Mouse (Mus musculus) splenic B cell, adult 2 months (primary cell): ENCODE results near the gene Ryr3.

Experiments used
- DNase-seq: peaks from one replicate; pipeline ENCODE4 v3.0.0-alpha.2; 2011; ENCODE audit warnings: low read depth, low spot score
- H3K27me3 ChIP-seq: 2 replicates; pipeline ENCODE4 v1.6.1; 2012; ENCODE audit warnings: mild to moderate bottlenecking, low read length, moderate library complexity, mixed read lengths; ENCODE audit not compliant: control insufficient read depth, poor library complexity, insufficient read depth, severe bottlenecking
- H3K36me3 ChIP-seq: 2 replicates; pipeline ENCODE4 v1.6.1; 2012; ENCODE audit warnings: mild to moderate bottlenecking, low read length, moderate library complexity, mixed read lengths; ENCODE audit not compliant: control insufficient read depth, poor library complexity, insufficient read depth, severe bottlenecking

Ryr3 gene

GRCm38 (mm10) chr2:112819059-112819458 is 397.8 kb downstream of the Ryr3 start:
- H3K27me3 ChIP-seq: no peaks in the 10 kb centered on the region
- no peaks in the 10 kb centered on the region for H3K36me3 ChIP-seq
- no peak for DNase-seq

GRCm38 (mm10) chr2:112816976-112817375 is 399.9 kb downstream of the Ryr3 start:
- no peaks in the 10 kb centered on the region for H3K27me3 ChIP-seq
- DNase-seq: no peak
- H3K36me3 ChIP-seq: no peaks in the 10 kb centered on the region

GRCm38 (mm10) chr2:112815960-112816359 is 400.9 kb downstream of the Ryr3 start:
- Histone ChIP-seq H3K36me3 (no peaks in the 10 kb centered on the region), H3K27me3 (no peaks in the 10 kb centered on the region)
- DNase-seq: no peak

- H3K27me3 ChIP-seq: no peaks in the 10 kb centered on the region
- no peak for DNase-seq
- H3K36me3 ChIP-seq: no peaks in the 10 kb centered on the region
Measured at GRCm38 (mm10) chr2:112812637-112813402, 404.1 kb downstream of the Ryr3 start.

- DNase-seq: no peak
Measured at GRCm38 (mm10) chr2:112806015-112806414, 410.9 kb downstream of the Ryr3 start.

GRCm38 (mm10) chr2:112799995-112800353 is 416.9 kb downstream of the Ryr3 start:
- Histone ChIP-seq H3K27me3 (no peaks in the 10 kb centered on the region), H3K36me3 (no peaks in the 10 kb centered on the region)
- peak; percentile 7 for DNase-seq

More at GRCm38 (mm10) chr2:112806015-112806414, 410.9 kb downstream of the Ryr3 start:
- H3K27me3 ChIP-seq: no peaks in the 10 kb centered on the region
- no peaks in the 10 kb centered on the region for H3K36me3 ChIP-seq

GRCm38 (mm10) chr2:112799351-112799994 is 417.4 kb downstream of the Ryr3 start:
- no peak for DNase-seq
- Histone ChIP-seq H3K27me3 (no peaks in the 10 kb centered on the region), H3K36me3 (no peaks in the 10 kb centered on the region)

- H3K27me3 ChIP-seq: no peaks in the 10 kb centered on the region
- no peaks in the 10 kb centered on the region for H3K36me3 ChIP-seq
- no peak for DNase-seq
Measured at GRCm38 (mm10) chr2:112781631-112782030, 435.3 kb downstream of the Ryr3 start.

GRCm38 (mm10) chr2:112774762-112775161 is 442.1 kb downstream of the Ryr3 start:
- Histone ChIP-seq H3K36me3 (no peaks in the 10 kb centered on the region), H3K27me3 (no peaks in the 10 kb centered on the region)
- DNase-seq: peak; percentile 54

- DNase-seq: no peak
Measured at GRCm38 (mm10) chr2:112767665-112768064, 449.2 kb downstream of the Ryr3 start.

GRCm38 (mm10) chr2:112765046-112765445 is 451.9 kb downstream of the Ryr3 start:
- H3K27me3 ChIP-seq: no peaks in the 10 kb centered on the region
- H3K36me3 ChIP-seq: no peaks in the 10 kb centered on the region
- peak; percentile 2 for DNase-seq

More at GRCm38 (mm10) chr2:112767665-112768064, 449.2 kb downstream of the Ryr3 start:
- H3K36me3 ChIP-seq: no peaks in the 10 kb centered on the region
- H3K27me3 ChIP-seq: no peaks in the 10 kb centered on the region

- H3K36me3 ChIP-seq: no peaks in the 10 kb centered on the region
- no peaks in the 10 kb centered on the region for H3K27me3 ChIP-seq
- DNase-seq: no peak
Measured at GRCm38 (mm10) chr2:112764274-112764673, 452.6 kb downstream of the Ryr3 start.

- no peak for DNase-seq
- Histone ChIP-seq H3K36me3 (no peaks in the 10 kb centered on the region), H3K27me3 (no peaks in the 10 kb centered on the region)
Measured at GRCm38 (mm10) chr2:112762006-112762405, 454.9 kb downstream of the Ryr3 start.

- DNase-seq: no peak
- Histone ChIP-seq H3K27me3 (no peaks in the 10 kb centered on the region), H3K36me3 (no peaks in the 10 kb centered on the region)
Measured at GRCm38 (mm10) chr2:112761196-112761913, 455.5 kb downstream of the Ryr3 start.

- DNase-seq: no peak
- Histone ChIP-seq H3K27me3 (no peaks in the 10 kb centered on the region; the same call in 1 of the 2 replicates), H3K36me3 (no peaks in the 10 kb centered on the region)
Measured at GRCm38 (mm10) chr2:112760692-112761091, 456.2 kb downstream of the Ryr3 start.
